Mouse (Mus musculus) thymus, adult 2 months (tissue): ENCODE measurements around the gene Dcxr.

Source experiments
- CTCF ChIP-seq: fragments of 200-500 bp; IDR thresholded peaks from 2 replicates; pipeline ENCODE4 v1.5.1; 2012; ENCODE audit warnings: mild to moderate bottlenecking, control low read depth, low read length, moderate library complexity, borderline replicate concordance; ENCODE audit not compliant: control insufficient read depth, poor library complexity, insufficient read depth; ENCODE audit errors: extremely low read depth
- POLR2A ChIP-seq: fragments of 200-500 bp; IDR thresholded peaks from 2 replicates; pipeline ENCODE4 v1.6.1; 2012; ENCODE audit warnings: mild to moderate bottlenecking, low read length, control low read depth, moderate library complexity; ENCODE audit not compliant: control insufficient read depth, poor library complexity, insufficient read depth; ENCODE audit errors: extremely low read depth

DNA sequence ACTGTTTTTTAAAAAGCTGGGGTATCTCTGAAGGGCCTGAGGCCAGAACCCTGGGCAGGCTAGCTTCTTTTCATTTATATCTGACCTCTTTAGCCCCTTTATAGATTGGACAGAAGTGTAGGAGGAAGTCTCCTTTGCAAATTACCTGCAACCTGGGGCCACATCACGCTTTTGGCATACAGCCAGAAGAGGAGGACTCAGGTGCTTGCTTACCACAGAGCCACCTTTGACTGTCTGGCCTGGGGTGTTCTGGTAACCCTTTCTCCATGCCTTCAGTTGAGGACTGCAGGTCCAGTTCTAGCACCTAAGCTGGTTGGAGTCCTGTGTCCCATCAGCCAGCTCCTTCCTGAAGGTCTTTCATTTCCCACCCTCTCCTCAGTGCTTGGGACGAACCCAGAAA is 17.5 kb downstream of the Dcxr start:
- TF ChIP-seq POLR2A, result no peak
- no peak for TF ChIP-seq CTCF
